Mouse (Mus musculus): ENCODE results near the gene 1500011B03Rik. TPM values are rescaled to one million over a fixed set of nuclear protein-coding genes. Genes with fewer than 3 reads are reported as not detected.
A peak's percentile ranks its signal among the peaks of the same experiment; 100 is the strongest.
"Not testable (repeated sequence)": the region's sequence is repeated elsewhere in the genome, so short reads cannot be mapped to it uniquely, and the experiment has no call there.

The 1500011B03Rik gene
- 290 and 308 TPM in 2 replicates for polyA plus RNA-seq (2014; fragmentation: Nextera tagmentation; extraction: Ambion mirVana)

- H3K4me3 ChIP-seq (replicated peaks; ENCODE audit: low read length) = peak within 1 kb of the TSS; percentile 79
- H3K4me2 ChIP-seq (replicated peaks) = peak within 1 kb of the TSS; percentile 64
- peak; percentile 80 for DNase-seq (ENCODE audit: low spot score)
- peak; percentile 93 for ATAC-seq (ENCODE audit: low FRiP score)
- H3K36me3 ChIP-seq (replicated peaks; ENCODE audit: control insufficient read depth, insufficient read depth) = no peaks in the 10 kb centered on the region
- H3K27ac ChIP-seq = peak within 1 kb of the TSS; percentile 86
- peak within 1 kb of the TSS; percentile 83 for H3K9ac ChIP-seq
- WGBS = 7% methylated on average over 53 of the region's 53 CpGs
- no peaks in the 10 kb centered on the region for H3K9me3 ChIP-seq (ENCODE audit: control insufficient read depth, low read length)
- peaks cover 3% of the 10 kb centered on the region; the same call in 1 of the 2 replicates for H3K27me3 ChIP-seq (ENCODE audit: control insufficient read depth, insufficient read depth, low read length)
- H3K4me1 ChIP-seq (replicated peaks; ENCODE audit: control insufficient read depth, insufficient read depth, low read length) = peaks cover 4% of the 10 kb centered on the region; the same call in 1 of the 2 replicates
Measured at GRCm38 (mm10) chr5:114822796-114823688, at the start of gene 1500011B03Rik. TSS of gene 1500011B03Rik (minus strand) at chr5:114823468.

GRCm38 (mm10) chr5:114865279-114865678 lies 42.0 kb upstream of the 1500011B03Rik start:
- WGBS = 82% methylated on average over 12 of the region's 12 CpGs
- Histone ChIP-seq H3K36me3 (replicated peaks; ENCODE audit: control insufficient read depth, insufficient read depth) (no peaks in the 10 kb centered on the region), H3K27ac (no peak overlapping the region), H3K4me3 (replicated peaks; ENCODE audit: low read length) (no peak overlapping the region), H3K9ac (no peak overlapping the region), H3K4me1 (replicated peaks; ENCODE audit: control insufficient read depth, insufficient read depth, low read length) (no peaks in the 10 kb centered on the region), H3K4me2 (replicated peaks) (no peak overlapping the region), H3K9me3 (ENCODE audit: control insufficient read depth, low read length) (peaks cover 14% of the 10 kb centered on the region), H3K27me3 (ENCODE audit: control insufficient read depth, insufficient read depth, low read length) (no peaks in the 10 kb centered on the region)
- DNase-seq (ENCODE audit: low spot score) (no peak), ATAC-seq (ENCODE audit: low FRiP score) (no peak)

- ATAC-seq (ENCODE audit: low FRiP score) (no peak), DNase-seq (ENCODE audit: low spot score) (no peak)
- 77% methylated on average over 7 of the region's 7 CpGs for WGBS
Measured at GRCm38 (mm10) chr5:114864813-114865212, 41.5 kb upstream of the 1500011B03Rik start.

GRCm38 (mm10) chr5:114861730-114862129 lies 38.5 kb upstream of the 1500011B03Rik start:
- no peak for DNase-seq (ENCODE audit: low spot score)
- Histone ChIP-seq H3K9me3 (ENCODE audit: control insufficient read depth, low read length) (no peaks in the 10 kb centered on the region), H3K4me3 (replicated peaks; ENCODE audit: low read length) (no peak overlapping the region), H3K27me3 (ENCODE audit: control insufficient read depth, insufficient read depth, low read length) (no peaks in the 10 kb centered on the region), H3K36me3 (replicated peaks; ENCODE audit: control insufficient read depth, insufficient read depth) (no peaks in the 10 kb centered on the region), H3K4me2 (replicated peaks) (no peak overlapping the region), H3K4me1 (replicated peaks; ENCODE audit: control insufficient read depth, insufficient read depth, low read length) (no peaks in the 10 kb centered on the region), H3K27ac (no peak overlapping the region), H3K9ac (no peak overlapping the region)
- 71% methylated on average over 6 of the region's 6 CpGs for WGBS
- ATAC-seq (ENCODE audit: low FRiP score) = no peak

More at GRCm38 (mm10) chr5:114864813-114865212, 41.5 kb upstream of the 1500011B03Rik start:
- Histone ChIP-seq H3K4me1 (replicated peaks; ENCODE audit: control insufficient read depth, insufficient read depth, low read length) (no peaks in the 10 kb centered on the region), H3K27ac (no peak overlapping the region), H3K36me3 (replicated peaks; ENCODE audit: control insufficient read depth, insufficient read depth) (no peaks in the 10 kb centered on the region), H3K4me3 (replicated peaks; ENCODE audit: low read length) (no peak overlapping the region), H3K27me3 (ENCODE audit: control insufficient read depth, insufficient read depth, low read length) (no peaks in the 10 kb centered on the region), H3K4me2 (replicated peaks) (no peak overlapping the region), H3K9me3 (ENCODE audit: control insufficient read depth, low read length) (peaks cover 14% of the 10 kb centered on the region), H3K9ac (no peak overlapping the region)

GRCm38 (mm10) chr5:114859253-114859652 lies 36.0 kb upstream of the 1500011B03Rik start:
- Histone ChIP-seq H3K4me1 (replicated peaks; ENCODE audit: control insufficient read depth, insufficient read depth, low read length) (no peaks in the 10 kb centered on the region), H3K9me3 (ENCODE audit: control insufficient read depth, low read length) (no peaks in the 10 kb centered on the region), H3K27me3 (ENCODE audit: control insufficient read depth, insufficient read depth, low read length) (no peaks in the 10 kb centered on the region), H3K27ac (0 out of 2 replicates have a peak overlapping the region, but pooled peaks have one; percentile 26), H3K36me3 (replicated peaks; ENCODE audit: control insufficient read depth, insufficient read depth) (no peaks in the 10 kb centered on the region), H3K4me2 (replicated peaks) (peak overlapping the region; percentile 58), H3K4me3 (replicated peaks; ENCODE audit: low read length) (peak overlapping the region; percentile 23), H3K9ac (peak overlapping the region; percentile 56)
- ATAC-seq (ENCODE audit: low FRiP score) (peak; percentile 40; the same call in 1 of the 2 replicates), DNase-seq (ENCODE audit: low spot score) (peak; percentile 90)
- 6% methylated on average over 18 of the region's 18 CpGs for WGBS

- WGBS = 83% methylated on average over 12 of the region's 12 CpGs
- DNase-seq (ENCODE audit: low spot score) = no peak
- Histone ChIP-seq H3K4me2 (replicated peaks) (peak within 1 kb of the TSS; percentile 58), H3K9ac (peak within 1 kb of the TSS; percentile 56), H3K9me3 (ENCODE audit: control insufficient read depth, low read length) (no peaks in the 10 kb centered on the region), H3K36me3 (replicated peaks; ENCODE audit: control insufficient read depth, insufficient read depth) (no peaks in the 10 kb centered on the region), H3K4me3 (replicated peaks; ENCODE audit: low read length) (peak within 1 kb of the TSS; percentile 23), H3K27ac (0 out of 2 replicates have a peak within 1 kb of the TSS, but pooled peaks have one; percentile 26), H3K4me1 (replicated peaks; ENCODE audit: control insufficient read depth, insufficient read depth, low read length) (no peaks in the 10 kb centered on the region), H3K27me3 (ENCODE audit: control insufficient read depth, insufficient read depth, low read length) (no peaks in the 10 kb centered on the region)
- ATAC-seq (ENCODE audit: low FRiP score) = no peak
Measured at GRCm38 (mm10) chr5:114858582-114858981, 35.3 kb upstream of the 1500011B03Rik start, which contains the start of gene Gm9936. TSS of gene Gm9936 (minus strand) at chr5:114858682.

- H3K36me3 ChIP-seq (replicated peaks; ENCODE audit: control insufficient read depth, insufficient read depth); ATAC-seq (ENCODE audit: low FRiP score); H3K4me1 ChIP-seq (replicated peaks; ENCODE audit: control insufficient read depth, insufficient read depth, low read length); H3K4me2 ChIP-seq (replicated peaks); DNase-seq (ENCODE audit: low spot score); H3K27me3 ChIP-seq (ENCODE audit: control insufficient read depth, insufficient read depth, low read length); H3K4me3 ChIP-seq (replicated peaks; ENCODE audit: low read length); H3K9me3 ChIP-seq (ENCODE audit: control insufficient read depth, low read length); H3K27ac ChIP-seq; H3K9ac ChIP-seq: not testable (repeated sequence)
- 85% methylated on average over 3 of the region's 5 CpGs for WGBS
Measured at GRCm38 (mm10) chr5:114853364-114853763, 30.1 kb upstream of the 1500011B03Rik start, which contains the start of gene 4930519G04Rik. TSS of gene 4930519G04Rik (plus strand) at chr5:114853664.

GRCm38 (mm10) chr5:114851565-114852236 lies 28.4 kb upstream of the 1500011B03Rik start:
- Histone ChIP-seq H3K27ac (no peak overlapping the region), H3K4me3 (replicated peaks; ENCODE audit: low read length) (no peak overlapping the region), H3K27me3 (ENCODE audit: control insufficient read depth, insufficient read depth, low read length) (no peaks in the 10 kb centered on the region), H3K9ac (no peak overlapping the region), H3K4me1 (replicated peaks; ENCODE audit: control insufficient read depth, insufficient read depth, low read length) (no peaks in the 10 kb centered on the region), H3K9me3 (ENCODE audit: control insufficient read depth, low read length) (no peaks in the 10 kb centered on the region), H3K4me2 (replicated peaks) (no peak overlapping the region), H3K36me3 (replicated peaks; ENCODE audit: control insufficient read depth, insufficient read depth) (no peaks in the 10 kb centered on the region)
- WGBS = 86% methylated on average over 20 of the region's 20 CpGs
- no peak for DNase-seq (ENCODE audit: low spot score)
- no peak for ATAC-seq (ENCODE audit: low FRiP score)

- not testable (repeated sequence) for ATAC-seq (ENCODE audit: low FRiP score)
Measured at GRCm38 (mm10) chr5:114844371-114844770, 21.1 kb upstream of the 1500011B03Rik start.

More at GRCm38 (mm10) chr5:114844371-114844770, 21.1 kb upstream of the 1500011B03Rik start:
- not testable (repeated sequence) for H3K9me3 ChIP-seq (ENCODE audit: control insufficient read depth, low read length); H3K9ac ChIP-seq; DNase-seq (ENCODE audit: low spot score); H3K4me2 ChIP-seq (replicated peaks); H3K4me3 ChIP-seq (replicated peaks; ENCODE audit: low read length); H3K36me3 ChIP-seq (replicated peaks; ENCODE audit: control insufficient read depth, insufficient read depth); H3K27ac ChIP-seq; H3K27me3 ChIP-seq (ENCODE audit: control insufficient read depth, insufficient read depth, low read length); H3K4me1 ChIP-seq (replicated peaks; ENCODE audit: control insufficient read depth, insufficient read depth, low read length)
- 57% methylated on average over 2 of the region's 2 CpGs for WGBS
